Mouse (Mus musculus): ENCODE results near the gene Zfp566. TPM values are rescaled to one million over a fixed set of nuclear protein-coding genes. Genes with fewer than 3 reads are reported as not detected.

The Zfp566 gene
- polyA plus RNA-seq, 1 experiment from 2014 or later: 13.7 TPM

DNA sequence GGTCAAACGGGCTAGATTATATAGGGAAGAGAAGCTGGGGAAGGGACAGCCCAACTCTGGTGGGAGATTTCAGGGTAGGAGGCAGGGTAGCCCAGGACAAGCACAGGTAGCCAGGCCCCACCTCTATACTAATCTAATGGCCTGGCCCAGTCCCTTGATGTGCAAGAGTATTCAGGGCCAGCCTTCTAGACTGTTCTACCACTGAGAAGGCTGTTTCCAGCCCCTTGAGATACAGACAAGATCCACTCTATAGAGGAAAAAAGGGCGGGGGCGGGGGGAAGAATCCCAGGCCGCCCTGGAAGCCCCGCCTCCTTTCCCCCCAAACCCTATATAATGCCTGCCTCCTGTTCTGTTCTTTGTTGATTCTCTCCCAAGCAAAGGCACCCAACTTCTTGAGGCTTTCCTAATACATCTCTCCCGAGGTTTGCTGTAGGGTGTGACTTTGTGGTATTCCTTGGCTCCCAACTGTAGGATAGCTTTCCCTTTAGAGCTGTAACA is 3.6 kb upstream of the Zfp566 start:
- Histone ChIP-seq H3K27me3 (no peaks in the 10 kb centered on the region), H3K4me1 (peaks cover 20% of the 10 kb centered on the region), H3K27ac (0 out of 2 replicates have a peak overlapping the region, but pooled peaks have one; percentile 97), H3K36me3 (peaks cover 10% of the 10 kb centered on the region), H3K4me2 (replicated peaks) (peak overlapping the region; percentile 81), H3K4me3 (peak overlapping the region; percentile 61), H3K9me3 (replicated peaks) (no peaks in the 10 kb centered on the region), H3K9ac (0 out of 2 replicates have a peak overlapping the region, but pooled peaks have one; percentile 38)
- 69% methylated on average over 6 of the region's 6 CpGs for WGBS
- no peak for ATAC-seq (ENCODE audit: low FRiP score)

DNA sequence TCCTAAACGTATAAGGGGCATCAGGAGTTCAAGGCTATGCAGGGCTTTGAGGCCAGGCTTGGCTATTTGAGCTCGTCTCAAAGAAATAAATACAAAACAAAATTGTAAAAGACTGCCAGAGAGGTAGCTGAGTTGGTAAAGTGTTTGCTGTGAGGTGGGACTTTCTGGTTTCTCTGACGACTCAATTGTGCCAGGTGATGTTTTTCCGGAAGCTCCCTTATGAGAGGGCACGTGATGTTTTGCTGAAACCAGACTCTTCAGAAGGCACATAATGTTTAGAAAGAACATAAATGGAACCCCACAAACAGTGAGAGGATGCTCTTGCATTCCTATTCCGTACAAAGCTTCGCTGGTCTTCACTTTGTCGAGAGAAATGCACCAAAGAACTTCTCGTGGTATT is 2.3 kb upstream of the Zfp566 start:
- Histone ChIP-seq H3K9me3 (replicated peaks) (no peaks in the 10 kb centered on the region), H3K4me3 (no peak overlapping the region), H3K36me3 (0 out of 2 replicates have a peak, but pooled peaks cover 3% of the 10 kb centered on the region), H3K4me1 (peaks cover 32% of the 10 kb centered on the region), H3K27me3 (no peaks in the 10 kb centered on the region), H3K9ac (no peak overlapping the region), H3K27ac (no peak overlapping the region), H3K4me2 (replicated peaks) (no peak overlapping the region)
- no peak for ATAC-seq (ENCODE audit: low FRiP score)
- WGBS: 83% methylated on average over 9 of the region's 9 CpGs

DNA sequence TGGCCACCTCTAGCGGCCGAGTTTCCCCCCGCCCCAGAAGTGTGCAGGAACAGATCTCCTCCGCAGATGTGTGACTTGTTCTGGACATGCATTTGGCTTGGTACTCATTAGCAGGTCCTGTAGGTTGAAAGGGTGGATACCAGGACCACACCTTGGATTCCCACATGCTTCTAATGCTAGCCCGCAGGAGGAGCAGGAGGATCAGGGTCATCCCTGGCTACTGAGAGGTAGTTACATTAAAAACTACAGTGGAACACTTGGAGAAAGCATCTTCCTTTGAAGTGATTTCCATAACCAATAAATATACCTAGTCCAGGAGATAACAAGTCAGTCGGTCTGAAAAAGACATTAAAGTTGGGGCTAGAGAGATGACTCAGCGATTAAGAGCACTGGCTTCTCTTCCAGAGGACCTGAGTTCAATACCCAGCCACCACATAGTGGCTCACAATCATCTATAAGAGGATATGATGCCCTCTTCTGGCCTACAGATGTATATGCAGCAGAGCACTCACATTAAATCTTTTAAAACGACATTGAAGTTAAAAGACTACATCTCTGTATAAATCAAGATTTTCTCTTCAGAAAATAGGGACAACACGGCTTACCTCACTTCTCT is 751 bp upstream of the Zfp566 start:
- 8% methylated on average over 9 of the region's 9 CpGs for WGBS
- H3K4me1 ChIP-seq: peaks cover 26% of the 10 kb centered on the region
- peak overlapping the region; percentile 61 for H3K4me3 ChIP-seq
- 0 out of 2 replicates have a peak, but pooled peaks have one; percentile 5 for ATAC-seq (ENCODE audit: low FRiP score)
- no peaks in the 10 kb centered on the region for H3K9me3 ChIP-seq (replicated peaks)
- H3K36me3 ChIP-seq: peaks cover 10% of the 10 kb centered on the region
- peak overlapping the region; percentile 66 for H3K4me2 ChIP-seq (replicated peaks)
- H3K9ac ChIP-seq: 0 out of 2 replicates have a peak overlapping the region, but pooled peaks have one; percentile 73
- no peaks in the 10 kb centered on the region for H3K27me3 ChIP-seq
- H3K27ac ChIP-seq: peak overlapping the region; percentile 90; the same call in 1 of the 2 replicates

DNA sequence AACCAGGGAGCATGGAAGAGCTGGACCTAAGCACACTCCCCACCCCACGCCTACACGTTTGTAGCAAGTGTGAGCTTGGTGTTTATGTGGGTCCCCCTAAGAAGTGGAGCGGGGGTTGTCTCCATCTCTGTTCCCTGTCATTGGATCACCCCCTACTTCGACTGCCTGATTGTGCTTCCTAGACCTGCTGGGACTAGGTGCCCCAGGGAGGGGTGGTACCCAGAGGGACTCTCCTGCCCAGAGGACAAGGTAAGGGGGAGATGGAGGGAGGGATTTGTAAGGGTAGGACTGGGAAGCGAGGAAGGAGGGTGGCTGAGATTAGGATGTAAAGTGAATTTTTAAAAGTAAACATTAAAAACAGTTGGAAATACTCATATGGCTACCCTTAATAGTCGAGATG is 922 bp downstream of the Zfp566 start:
- Histone ChIP-seq H3K4me3 (peak overlapping the region; percentile 61), H3K9me3 (replicated peaks) (0 out of 2 replicates have a peak, but pooled peaks cover 4% of the 10 kb centered on the region), H3K36me3 (peaks cover 27% of the 10 kb centered on the region), H3K27ac (no peak overlapping the region), H3K9ac (peak overlapping the region; percentile 73), H3K27me3 (no peaks in the 10 kb centered on the region), H3K4me2 (replicated peaks) (peak overlapping the region; percentile 66), H3K4me1 (peaks cover 23% of the 10 kb centered on the region)
- ATAC-seq (ENCODE audit: low FRiP score): no peak
- WGBS: 11% methylated on average over 6 of the region's 6 CpGs

DNA sequence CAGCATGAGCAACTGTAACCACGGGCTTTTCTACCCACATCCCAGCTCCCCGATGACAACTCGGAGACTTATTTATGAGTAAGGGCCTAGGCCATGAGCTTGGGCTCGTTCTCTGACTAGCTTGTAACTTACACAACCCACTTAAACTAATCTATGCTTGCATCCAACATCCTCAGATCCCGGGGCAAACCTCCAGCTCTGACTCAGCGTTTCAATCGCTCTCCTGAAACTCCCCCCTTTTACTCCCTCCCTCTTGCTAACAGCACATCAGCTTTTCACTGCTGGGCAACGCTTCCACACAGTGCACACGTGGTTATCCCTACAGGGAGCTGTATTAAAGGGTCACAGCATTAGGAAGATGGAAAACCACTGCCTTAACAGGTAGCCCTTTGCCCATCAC is 3.8 kb downstream of the Zfp566 start:
- peaks cover 39% of the 10 kb centered on the region for H3K36me3 ChIP-seq
- no peaks in the 10 kb centered on the region for H3K27me3 ChIP-seq
- no peak overlapping the region for H3K4me3 ChIP-seq
- ATAC-seq (ENCODE audit: low FRiP score): no peak
- H3K4me1 ChIP-seq: peaks cover 19% of the 10 kb centered on the region
- H3K9me3 ChIP-seq (replicated peaks): 0 out of 2 replicates have a peak, but pooled peaks cover 4% of the 10 kb centered on the region
- H3K27ac ChIP-seq: no peak overlapping the region
- 96% methylated on average over 9 of the region's 9 CpGs for WGBS
- H3K4me2 ChIP-seq (replicated peaks): no peak overlapping the region
- no peak overlapping the region for H3K9ac ChIP-seq

DNA sequence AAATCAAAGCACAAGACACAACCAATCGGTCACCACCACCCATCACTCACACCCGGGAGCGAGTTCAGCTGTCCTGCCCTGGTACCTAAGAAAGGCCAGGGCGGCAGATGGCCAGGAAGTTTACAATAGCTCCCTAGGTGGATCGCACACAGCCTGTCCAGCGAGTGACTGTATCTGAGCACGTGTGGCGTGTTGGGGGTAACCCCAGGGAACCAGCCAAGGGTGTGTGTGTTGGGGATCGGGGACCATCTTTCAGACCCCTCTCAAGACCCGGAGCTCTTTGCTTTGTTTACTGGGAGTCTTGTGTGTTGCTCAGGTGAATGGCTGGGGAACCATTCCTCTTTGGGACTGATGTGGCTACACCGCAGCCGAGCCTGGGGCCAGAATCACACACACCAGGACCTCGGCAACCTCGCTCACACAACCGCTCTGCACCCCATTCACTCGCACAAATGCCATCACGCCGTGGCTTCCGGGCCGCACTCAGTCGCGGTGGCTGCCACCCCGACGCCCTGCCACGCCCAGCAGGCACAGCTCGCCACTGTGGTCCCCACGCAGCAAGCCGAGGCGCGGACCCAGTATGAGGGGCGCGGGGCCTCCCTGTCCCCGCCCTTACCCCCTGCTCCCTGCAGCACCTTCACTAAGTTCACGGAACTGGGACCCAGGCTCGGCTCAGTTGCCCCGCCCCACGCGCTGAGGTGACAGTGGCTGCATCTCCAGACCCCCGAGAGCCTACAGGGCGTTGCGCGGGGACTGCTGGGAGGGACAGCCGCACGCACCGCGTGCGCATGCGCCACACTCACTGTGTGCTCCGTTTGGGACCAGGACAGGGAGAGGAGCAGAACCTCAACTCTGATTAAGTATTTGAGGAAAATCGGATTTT is 17.9 kb downstream of the Zfp566 start, which contains the start of gene Zfp82:
Zfp82 (minus strand) TSS at position 755 of the 883 bp plus-strand sequence.
- peaks cover 27% of the 10 kb centered on the region for H3K36me3 ChIP-seq

DNA sequence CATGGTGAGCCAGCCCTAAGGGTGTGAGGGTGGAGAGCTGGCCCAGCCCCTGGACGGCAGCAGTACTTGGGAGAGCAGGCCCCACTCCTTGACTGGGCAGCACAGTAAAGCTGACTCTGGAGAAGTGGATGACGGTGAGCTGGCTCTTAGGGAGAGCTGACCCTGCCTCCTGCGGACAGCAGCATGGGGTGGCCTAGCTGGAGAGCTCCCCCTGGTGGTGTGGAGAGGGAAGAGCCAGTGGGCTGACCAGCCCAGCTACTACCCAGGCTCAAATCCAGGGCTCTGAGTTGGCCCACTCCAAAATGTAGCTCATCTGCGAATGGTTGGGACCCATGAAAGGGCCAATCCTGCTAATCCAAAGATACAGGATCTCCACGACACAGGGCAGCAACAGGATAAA is 25.7 kb downstream of the Zfp566 start:
- H3K27ac ChIP-seq: no peak overlapping the region
- H3K4me2 ChIP-seq (replicated peaks): no peak overlapping the region
- no peak overlapping the region for H3K9ac ChIP-seq
- no peak for ATAC-seq (ENCODE audit: low FRiP score)
- peaks cover 61% of the 10 kb centered on the region for H3K36me3 ChIP-seq
- no peaks in the 10 kb centered on the region for H3K27me3 ChIP-seq
- H3K4me3 ChIP-seq: no peak overlapping the region
- no peaks in the 10 kb centered on the region for H3K4me1 ChIP-seq
- no peaks in the 10 kb centered on the region for H3K9me3 ChIP-seq (replicated peaks)
- 81% methylated on average over 5 of the region's 5 CpGs for WGBS

More for the DNA sequence above, 17.9 kb downstream of the Zfp566 start, which contains the start of gene Zfp82:
- peak; percentile 93 for ATAC-seq (ENCODE audit: low FRiP score)
- Histone ChIP-seq H3K4me3 (peak within 1 kb of the TSS; percentile 70), H3K27me3 (no peaks in the 10 kb centered on the region), H3K4me1 (peaks cover 3% of the 10 kb centered on the region; the same call in 1 of the 2 replicates), H3K27ac (peak within 1 kb of the TSS; percentile 85), H3K9ac (peak within 1 kb of the TSS; percentile 80), H3K4me2 (replicated peaks) (peak within 1 kb of the TSS; percentile 93), H3K9me3 (replicated peaks) (no peaks in the 10 kb centered on the region)
- under 1% methylated on average over 50 of the region's 50 CpGs for WGBS

DNA sequence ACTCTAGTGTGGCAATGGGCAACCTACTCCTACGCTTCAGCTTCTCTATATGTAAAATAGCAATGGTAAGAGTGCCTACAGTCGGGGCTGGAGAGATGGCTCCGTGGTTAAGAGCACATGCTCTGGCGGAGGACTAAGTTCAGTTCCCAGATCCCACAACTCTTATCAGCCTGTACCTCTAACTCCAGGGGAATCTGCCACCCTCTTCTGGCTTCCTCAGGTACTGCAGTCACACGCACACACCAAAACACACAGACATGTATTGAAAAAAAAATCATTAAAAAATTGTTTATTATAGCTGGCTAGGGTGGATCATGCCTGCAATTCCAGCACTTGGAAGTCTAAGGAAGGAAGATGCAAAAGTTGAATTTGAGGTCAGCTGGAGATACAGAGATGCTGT is 27.8 kb downstream of the Zfp566 start:
- Histone ChIP-seq H3K27me3 (no peaks in the 10 kb centered on the region), H3K4me3 (no peak overlapping the region), H3K36me3 (peaks cover 55% of the 10 kb centered on the region), H3K9ac (no peak overlapping the region), H3K9me3 (replicated peaks) (no peaks in the 10 kb centered on the region), H3K4me1 (no peaks in the 10 kb centered on the region), H3K27ac (no peak overlapping the region), H3K4me2 (replicated peaks) (no peak overlapping the region)
- WGBS: 85% methylated on average over 5 of the region's 5 CpGs
- ATAC-seq (ENCODE audit: low FRiP score): no peak

DNA sequence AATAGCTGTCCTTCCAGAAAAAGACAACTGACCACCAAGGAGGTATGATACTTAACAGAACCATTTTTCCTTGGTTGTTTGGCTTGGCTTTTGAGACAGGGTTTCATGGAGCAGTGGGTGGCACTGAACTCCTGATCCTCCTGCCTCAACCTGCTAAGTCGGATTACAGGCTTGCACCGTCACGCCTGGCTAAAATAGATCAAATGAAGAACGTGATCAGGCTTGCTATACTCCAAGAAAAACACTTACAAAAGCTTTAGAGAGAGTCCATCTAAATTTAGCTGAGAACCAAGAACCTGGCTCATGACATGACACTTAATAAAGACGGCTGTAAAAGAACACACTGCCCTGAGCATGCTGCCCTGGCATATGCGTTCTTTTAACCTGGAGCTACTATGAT is 30.0 kb downstream of the Zfp566 start:
- ATAC-seq (ENCODE audit: low FRiP score): no peak
- no peak overlapping the region for H3K27ac ChIP-seq
- H3K4me1 ChIP-seq: no peaks in the 10 kb centered on the region
- H3K4me2 ChIP-seq (replicated peaks): no peak overlapping the region
- WGBS: 92% methylated on average over 6 of the region's 6 CpGs
- H3K4me3 ChIP-seq: no peak overlapping the region
- H3K9me3 ChIP-seq (replicated peaks): no peaks in the 10 kb centered on the region
- H3K9ac ChIP-seq: no peak overlapping the region
- H3K27me3 ChIP-seq: no peaks in the 10 kb centered on the region
- peaks cover 66% of the 10 kb centered on the region for H3K36me3 ChIP-seq

DNA sequence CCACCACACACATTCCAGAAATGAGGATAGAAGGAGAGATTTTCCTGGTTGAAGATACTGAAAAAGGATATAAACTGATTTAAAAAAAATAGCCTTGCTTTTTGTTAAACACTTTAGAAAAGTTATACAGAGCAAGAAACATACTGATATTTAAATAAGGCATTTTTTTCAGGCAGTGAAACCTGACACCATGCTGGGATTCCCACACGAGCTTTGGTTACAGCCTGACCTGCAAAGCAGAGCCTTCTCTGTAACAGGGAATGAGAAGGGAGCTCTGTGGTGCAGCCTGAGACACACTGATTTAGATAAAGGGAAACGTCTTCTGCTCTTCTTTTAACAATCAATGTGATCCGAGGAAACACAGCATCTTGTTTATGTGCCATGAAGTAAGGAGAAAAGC is 36.7 kb downstream of the Zfp566 start:
- Histone ChIP-seq H3K9ac (no peak overlapping the region), H3K4me2 (replicated peaks) (no peak overlapping the region), H3K4me3 (no peak overlapping the region), H3K27ac (no peak overlapping the region), H3K9me3 (replicated peaks) (no peaks in the 10 kb centered on the region), H3K27me3 (no peaks in the 10 kb centered on the region), H3K36me3 (peaks cover 23% of the 10 kb centered on the region), H3K4me1 (peaks cover 12% of the 10 kb centered on the region)
- 12% methylated on average over 3 of the region's 3 CpGs for WGBS
- ATAC-seq (ENCODE audit: low FRiP score): no peak

DNA sequence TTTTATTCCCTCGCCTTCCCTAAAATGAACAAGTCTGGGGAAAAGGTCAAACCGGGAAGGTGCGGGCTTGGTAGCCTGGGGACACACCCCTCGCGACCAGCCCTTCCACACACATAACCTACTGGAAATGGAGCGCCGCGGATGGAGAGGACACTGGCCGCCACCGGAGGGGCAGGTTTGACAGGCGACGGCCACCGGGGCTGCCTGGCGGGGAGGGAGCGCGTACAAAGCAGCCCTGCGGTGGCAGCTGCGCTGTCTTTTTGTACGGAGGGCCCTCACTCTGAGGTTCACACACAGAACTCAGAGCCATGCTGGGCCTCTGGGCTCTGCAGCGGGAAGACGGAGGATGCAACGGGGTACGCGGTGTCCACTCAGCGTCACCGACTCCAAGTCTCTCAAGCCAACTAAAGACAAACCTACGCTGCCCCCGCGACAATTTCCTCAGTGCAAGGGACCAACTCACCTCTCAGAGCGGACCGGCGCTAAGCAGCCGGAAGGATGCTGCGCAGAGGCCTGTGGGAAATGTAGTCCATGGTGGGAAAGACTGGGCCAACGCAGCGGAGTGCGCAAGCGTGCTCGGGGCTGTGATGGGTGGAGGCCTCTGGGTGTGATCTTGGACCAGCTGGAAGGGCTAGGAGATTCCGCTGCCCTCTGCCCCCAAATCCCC is 39.3 kb downstream of the Zfp566 start, which contains the start of gene Zfp14:
Zfp14 (minus strand) TSS at position 499 of the 667 bp plus-strand sequence.
- H3K27ac ChIP-seq: peak within 1 kb of the TSS; percentile 93
- peak within 1 kb of the TSS; percentile 76 for H3K4me2 ChIP-seq (replicated peaks)
- ATAC-seq (ENCODE audit: low FRiP score): peak; percentile 99
- H3K4me1 ChIP-seq: peaks cover 12% of the 10 kb centered on the region
- peak within 1 kb of the TSS; percentile 87 for H3K9ac ChIP-seq
- H3K36me3 ChIP-seq: peaks cover 10% of the 10 kb centered on the region
- WGBS: under 1% methylated on average over 40 of the region's 40 CpGs
- H3K4me3 ChIP-seq: peak within 1 kb of the TSS; percentile 77
- no peaks in the 10 kb centered on the region for H3K27me3 ChIP-seq
- no peaks in the 10 kb centered on the region for H3K9me3 ChIP-seq (replicated peaks)

DNA sequence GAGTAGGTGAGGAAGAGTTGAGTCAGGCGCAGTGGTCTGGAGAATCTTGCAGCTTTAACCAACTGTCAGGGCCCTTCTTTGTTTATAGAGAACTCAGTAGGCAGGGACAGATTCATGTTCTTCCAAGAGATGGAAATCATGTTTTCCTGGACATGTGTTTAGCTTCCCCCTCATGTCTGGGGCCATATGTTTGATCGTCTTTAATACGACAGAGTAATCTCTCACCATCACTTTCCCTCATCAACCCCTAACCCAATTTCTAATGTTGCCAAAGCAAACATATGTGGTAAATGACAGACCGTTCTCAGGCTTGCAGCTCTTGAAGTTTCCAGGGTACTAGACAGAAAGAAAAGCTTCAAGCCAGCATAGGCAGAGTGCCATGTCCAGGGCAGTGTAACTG is 42.2 kb downstream of the Zfp566 start:
- Histone ChIP-seq H3K9me3 (replicated peaks) (no peaks in the 10 kb centered on the region), H3K27ac (no peak overlapping the region), H3K4me1 (peaks cover 12% of the 10 kb centered on the region), H3K27me3 (no peaks in the 10 kb centered on the region), H3K4me2 (replicated peaks) (no peak overlapping the region), H3K4me3 (no peak overlapping the region), H3K36me3 (no peaks in the 10 kb centered on the region), H3K9ac (no peak overlapping the region)
- WGBS: 94% methylated on average over 4 of the region's 4 CpGs
- no peak for ATAC-seq (ENCODE audit: low FRiP score)

Data from hindbrain, embryonic 12.5 days (tissue).